Comparison of ENCODE assay signal across 23 mouse cellular contexts in genomic region chr2:130760876-130761275, GRCm38 (mm10).
DNase-seq lines count a peak whose midpoint lies in the region; ATAC-seq and TF ChIP-seq lines count a peak whose summit lies in the region.
"Had no signal": no experiment of that assay in that cellular context is flagged by ENCODE, and none has a peak within 500 bp of the region (broad histone marks: within the 10 kb centered on the region; RNA-seq: fewer than 3 reads in every experiment).

No protein-coding gene starts in this region.

- no peaks in the 10 kb centered on the region for H3K4me1 ChIP-seq in forebrain, embryonic 12.5 days
- H3K4me1 ChIP-seq in forebrain, postnatal 0 days (ENCODE audit: insufficient read depth), result no peaks in the 10 kb centered on the region
- H3K4me1 ChIP-seq in kidney, adult 2 months (ENCODE audit: control insufficient read depth, insufficient read depth, low read length), result peaks cover 5% of the 10 kb centered on the region; the same call in 1 of the 2 replicates
- no peaks in the 10 kb centered on the region for H3K4me1 ChIP-seq in kidney, embryonic 14.5 days (ENCODE audit: control insufficient read depth, insufficient read depth, low read length)
- no peaks in the 10 kb centered on the region for H3K4me1 ChIP-seq in kidney, postnatal 0 days (replicated peaks; ENCODE audit: insufficient read depth, low read length)
- H3K4me1 ChIP-seq in stomach, postnatal 0 days (replicated peaks; ENCODE audit: control insufficient read depth, insufficient read depth), result no peaks in the 10 kb centered on the region
- H3K4me1 ChIP-seq: embryonic facial prominence, embryonic 10.5 days; forebrain, embryonic 15.5 days; hindbrain, embryonic 15.5 days; limb, embryonic 12.5 days; neural tube, embryonic 12.5 days had no signal

- H3K4me3 ChIP-seq in forebrain, embryonic 12.5 days (replicated peaks), result no peak overlapping the region
- no peak overlapping the region for H3K4me3 ChIP-seq in forebrain, postnatal 0 days (ENCODE audit: low read depth, low read length)
- no peak overlapping the region for H3K4me3 ChIP-seq in kidney, adult 2 months (ENCODE audit: insufficient read depth, low read depth, low read length)
- H3K4me3 ChIP-seq in kidney, embryonic 14.5 days (ENCODE audit: low read length), result no peak overlapping the region
- H3K4me3 ChIP-seq in kidney, postnatal 0 days (replicated peaks; ENCODE audit: low read depth, low read length), result no peak overlapping the region
- no peak overlapping the region for H3K4me3 ChIP-seq in stomach, postnatal 0 days (ENCODE audit: low read depth, low read length)
- H3K4me3 ChIP-seq: embryonic facial prominence, embryonic 10.5 days; forebrain, embryonic 15.5 days; hindbrain, embryonic 15.5 days; limb, embryonic 12.5 days; neural tube, embryonic 12.5 days had no signal

- H3K9me3 ChIP-seq in forebrain, embryonic 12.5 days, result no peaks in the 10 kb centered on the region
- no peaks in the 10 kb centered on the region for H3K9me3 ChIP-seq in forebrain, postnatal 0 days (ENCODE audit: low read length)
- H3K9me3 ChIP-seq in kidney, embryonic 14.5 days (ENCODE audit: control insufficient read depth, low read length), result no peaks in the 10 kb centered on the region
- H3K9me3 ChIP-seq in kidney, postnatal 0 days (replicated peaks; ENCODE audit: low read length), result no peaks in the 10 kb centered on the region
- no peaks in the 10 kb centered on the region for H3K9me3 ChIP-seq in stomach, postnatal 0 days (ENCODE audit: control insufficient read depth, low read length)
- H3K9me3 ChIP-seq: embryonic facial prominence, embryonic 10.5 days; forebrain, embryonic 15.5 days; hindbrain, embryonic 15.5 days; limb, embryonic 12.5 days; neural tube, embryonic 12.5 days had no signal

- no peak for ATAC-seq in forebrain, embryonic 12.5 days (ENCODE audit: low FRiP score)
- no peak for ATAC-seq in forebrain, postnatal 0 days
- no peak for ATAC-seq in kidney, embryonic 14.5 days (ENCODE audit: low FRiP score, low TSS enrichment)
- peak; percentile 54; the same call in 1 of the 2 replicates for ATAC-seq in kidney, postnatal 0 days (replicated peaks; ENCODE audit: low FRiP score, low read depth)
- peak; percentile 84 for ATAC-seq in stomach, postnatal 0 days (ENCODE audit: low FRiP score, low TSS enrichment)
- ATAC-seq in erythroid progenitor cell, adult 5-6 weeks (replicated peaks; ENCODE audit: low FRiP score, poor library complexity, severe bottlenecking), result no peak
- ATAC-seq: activated CD4-positive, CD25-positive, alpha-beta regulatory T cell, adult 4 months; CD4-positive, CD25-positive, alpha-beta regulatory T cell, adult 4 months; forebrain, embryonic 15.5 days had no signal

- H3K9ac ChIP-seq in forebrain, embryonic 12.5 days, result no peak overlapping the region
- H3K9ac ChIP-seq in forebrain, postnatal 0 days, result no peak overlapping the region
- no peak overlapping the region for H3K9ac ChIP-seq in kidney, embryonic 14.5 days (ENCODE audit: low read depth, low read length)
- no peak overlapping the region for H3K9ac ChIP-seq in kidney, postnatal 0 days (ENCODE audit: low read depth, low read length)
- H3K9ac ChIP-seq in stomach, postnatal 0 days (ENCODE audit: low read length), result no peak overlapping the region
- H3K9ac ChIP-seq: forebrain, embryonic 15.5 days; hindbrain, embryonic 15.5 days; limb, embryonic 12.5 days; liver, embryonic 14.5 days; neural tube, embryonic 12.5 days had no signal

- TF ChIP-seq POLR2A in kidney, adult 2 months (IDR thresholded peaks at IDR 0.05; ENCODE audit: low read depth, low read length), result no peak

- DNase-seq in forebrain, postnatal 0 days, result no peak
- DNase-seq in kidney, adult 2 months, result peak; percentile 79
- DNase-seq in kidney, postnatal 0 days (ENCODE audit: low spot score), result peak; percentile 49
- DNase-seq in stomach, postnatal 0 days (ENCODE audit: low spot score), result peak; percentile 29
- DNase-seq in cerebellum, postnatal 14 days, result no peak
- DNase-seq: adrenal gland, postnatal 10 days; heart, postnatal 4 days; right cerebral cortex, postnatal 4 days; thymus, postnatal 4 days had no signal

- peaks cover 57% of the 10 kb centered on the region for H3K36me3 ChIP-seq in forebrain, embryonic 12.5 days (replicated peaks)
- H3K36me3 ChIP-seq in forebrain, postnatal 0 days (ENCODE audit: insufficient read depth), result peaks cover 58% of the 10 kb centered on the region
- H3K36me3 ChIP-seq in kidney, adult 2 months (ENCODE audit: control insufficient read depth, insufficient read depth, low read length), result peaks cover 5% of the 10 kb centered on the region
- peaks cover 26% of the 10 kb centered on the region for H3K36me3 ChIP-seq in kidney, embryonic 14.5 days (ENCODE audit: control insufficient read depth, insufficient read depth, low read length)
- peaks cover 26% of the 10 kb centered on the region; the same call in 1 of the 2 replicates for H3K36me3 ChIP-seq in kidney, postnatal 0 days (ENCODE audit: insufficient read depth, low read length)
- peaks cover 11% of the 10 kb centered on the region for H3K36me3 ChIP-seq in stomach, postnatal 0 days (ENCODE audit: control insufficient read depth, insufficient read depth, low read length)

- no peak for TF ChIP-seq CTCF in forebrain, postnatal 0 days (IDR thresholded peaks at IDR 0.05; ENCODE audit: low read depth)
- no peak for TF ChIP-seq CTCF in kidney, adult 2 months (conservative IDR thresholded peaks at IDR 0.05; ENCODE audit: insufficient read depth, insufficient read length, low read depth, low read length)
- TF ChIP-seq CTCF in kidney, postnatal 0 days (IDR thresholded peaks at IDR 0.05; ENCODE audit: low read depth), result no peak
- no peak for TF ChIP-seq CTCF in stomach, postnatal 0 days (IDR thresholded peaks at IDR 0.05; ENCODE audit: low read depth)

- TF ChIP-seq EP300 in stomach, postnatal 0 days (optimal IDR thresholded peaks at IDR 0.05), result no peak

- H3K27me3 ChIP-seq in forebrain, embryonic 12.5 days, result no peaks in the 10 kb centered on the region
- H3K27me3 ChIP-seq in forebrain, postnatal 0 days (ENCODE audit: insufficient read depth, low read length), result no peaks in the 10 kb centered on the region
- H3K27me3 ChIP-seq in kidney, adult 2 months (replicated peaks; ENCODE audit: control insufficient read depth, insufficient read depth, low read length), result no peaks in the 10 kb centered on the region
- H3K27me3 ChIP-seq in kidney, embryonic 14.5 days (ENCODE audit: control insufficient read depth, insufficient read depth, low read length), result no peaks in the 10 kb centered on the region
- H3K27me3 ChIP-seq in kidney, postnatal 0 days (ENCODE audit: insufficient read depth, low read length), result no peaks in the 10 kb centered on the region
- H3K27me3 ChIP-seq in stomach, postnatal 0 days (ENCODE audit: control insufficient read depth, insufficient read depth, low read length), result no peaks in the 10 kb centered on the region
- H3K27me3 ChIP-seq: forebrain, embryonic 15.5 days; hindbrain, embryonic 15.5 days; limb, embryonic 12.5 days; neural tube, embryonic 12.5 days had no signal

- 0 out of 2 replicates have a peak overlapping the region, but pooled peaks have one; percentile 14 for H3K27ac ChIP-seq in forebrain, embryonic 12.5 days
- H3K27ac ChIP-seq in forebrain, postnatal 0 days (ENCODE audit: low read depth, low read length), result no peak overlapping the region
- peak overlapping the region; percentile 89 for H3K27ac ChIP-seq in kidney, adult 2 months (ENCODE audit: insufficient read depth, low read depth, low read length)
- no peak overlapping the region for H3K27ac ChIP-seq in kidney, embryonic 14.5 days (ENCODE audit: low read depth, low read length)
- H3K27ac ChIP-seq in kidney, postnatal 0 days, result peak overlapping the region; percentile 66
- H3K27ac ChIP-seq in stomach, postnatal 0 days (replicated peaks), result peak overlapping the region; percentile 40; the same call in 1 of the 2 replicates
- H3K27ac ChIP-seq: embryonic facial prominence, embryonic 10.5 days; forebrain, embryonic 15.5 days; hindbrain, embryonic 15.5 days; limb, embryonic 12.5 days; liver, embryonic 14.5 days; macrophage; neural tube, embryonic 12.5 days had no signal

- 53% methylated on average over 6 of the region's 6 CpGs for WGBS in forebrain, embryonic 12.5 days
- WGBS in forebrain, postnatal 0 days, result 70% methylated on average over 6 of the region's 6 CpGs
- WGBS in kidney, adult 2 months, result 45% methylated on average over 6 of the region's 6 CpGs
- WGBS in kidney, embryonic 14.5 days, result 88% methylated on average over 6 of the region's 6 CpGs
- 78% methylated on average over 6 of the region's 6 CpGs for WGBS in kidney, postnatal 0 days
- 54% methylated on average over 6 of the region's 6 CpGs for WGBS in stomach, postnatal 0 days

- H3K4me2 ChIP-seq in forebrain, embryonic 12.5 days, result no peak overlapping the region
- no peak overlapping the region for H3K4me2 ChIP-seq in forebrain, postnatal 0 days (ENCODE audit: low read depth)
- no peak overlapping the region for H3K4me2 ChIP-seq in kidney, embryonic 14.5 days (replicated peaks; ENCODE audit: low read depth, low read length)
- H3K4me2 ChIP-seq in kidney, postnatal 0 days (ENCODE audit: low read length), result no peak overlapping the region
- no peak overlapping the region for H3K4me2 ChIP-seq in stomach, postnatal 0 days (replicated peaks; ENCODE audit: low read depth)
- H3K4me2 ChIP-seq: forebrain, embryonic 15.5 days; heart, embryonic 11.5 days; hindbrain, embryonic 15.5 days; limb, embryonic 12.5 days; midbrain, embryonic 11.5 days; neural tube, embryonic 12.5 days had no signal

Comparison
In these comparisons a context has a peak if more than half of its experiments do, and no peak if none do; other contexts are left out.
1. ATAC-seq: peak in kidney, postnatal 0 days (single experiment) and stomach, postnatal 0 days (single experiment); none in forebrain, embryonic 12.5 days (single experiment), forebrain, postnatal 0 days (single experiment), kidney, embryonic 14.5 days (single experiment) and erythroid progenitor cell, adult 5-6 weeks (single experiment).
2. H3K27ac ChIP-seq: peak in forebrain, embryonic 12.5 days (single experiment), kidney, adult 2 months (single experiment), kidney, postnatal 0 days (single experiment) and stomach, postnatal 0 days (single experiment); none in forebrain, postnatal 0 days (single experiment) and kidney, embryonic 14.5 days (single experiment).
3. DNase-seq: peak in kidney, adult 2 months (single experiment), kidney, postnatal 0 days (single experiment) and stomach, postnatal 0 days (single experiment); none in forebrain, postnatal 0 days (single experiment) and cerebellum, postnatal 14 days (0 of 2).